Mouse (Mus musculus) heart, postnatal 0 days (tissue): ENCODE data around the gene Hydin.

Experiments used
- CTCF ChIP-seq: IDR thresholded peaks from 2 replicates; pipeline ENCODE4 v1.5.1; 2016; ENCODE audit warnings: antibody characterized with exemption, control low read depth, low read depth
- EP300 ChIP-seq: IDR thresholded peaks from 2 replicates; pipeline ENCODE4 v1.6.1; 2016; ENCODE audit warnings: antibody characterized with exemption, low read depth

GRCm38 (mm10) chr8:110525229-110525628 lies 258.5 kb downstream of the Hydin start:
- TF ChIP-seq EP300 (no peak), CTCF (no peak)
